8 mouse cellular contexts compared by ENCODE assay signal in genomic region chr17:34000150-34000537, GRCm38 (mm10). TPM values are rescaled to one million over a fixed set of nuclear protein-coding genes. Genes with fewer than 3 reads are reported as not detected.
DNase-seq lines count a peak whose midpoint lies in the region; ATAC-seq and TF ChIP-seq lines count a peak whose summit lies in the region.

Gene H2-K1, minus strand, starts transcription at chr17:34000347.

- H3K36me3 ChIP-seq in ES-E14 (ENCODE audit: control insufficient read depth, insufficient read depth, low read length, poor library complexity, severe bottlenecking): peaks cover 3% of the 10 kb centered on the region; the same call in 1 of the 2 replicates
- H3K36me3 ChIP-seq in forebrain, embryonic 15.5 days: no peaks in the 10 kb centered on the region
- H3K36me3 ChIP-seq in liver, embryonic 16.5 days (ENCODE audit: control insufficient read depth, insufficient read depth): no peaks in the 10 kb centered on the region
- H3K36me3 ChIP-seq in neural tube, embryonic 14.5 days (ENCODE audit: control insufficient read depth, insufficient read depth, low read length): no peaks in the 10 kb centered on the region

- no peak within 1 kb of the TSS for H3K27ac ChIP-seq in ES-E14 (ENCODE audit: insufficient read depth, low read depth, low read length, poor library complexity, severe bottlenecking)
- H3K27ac ChIP-seq in forebrain, embryonic 15.5 days (replicated peaks): no peak within 1 kb of the TSS
- H3K27ac ChIP-seq in liver, embryonic 16.5 days (ENCODE audit: low read length): 0 out of 2 replicates have a peak within 1 kb of the TSS, but pooled peaks have one; percentile 14
- H3K27ac ChIP-seq in neural tube, embryonic 14.5 days (ENCODE audit: low read depth, low read length): no peak within 1 kb of the TSS

- H3K4me2 ChIP-seq in forebrain, embryonic 15.5 days (replicated peaks): peak within 1 kb of the TSS; percentile 75
- peak within 1 kb of the TSS; percentile 96 for H3K4me2 ChIP-seq in liver, embryonic 16.5 days (ENCODE audit: low read depth, low read length)
- H3K4me2 ChIP-seq in neural tube, embryonic 14.5 days (ENCODE audit: low read depth, low read length): peak within 1 kb of the TSS; percentile 88

- in situ Hi-C loops in ES-E14 (cut with MboI; ENCODE audit: low sequenced_read_pairs in 2 of 2, unreplicated experiment in 2 of 2): no loop called here

- H3K27me3 ChIP-seq in forebrain, embryonic 15.5 days: peaks cover 24% of the 10 kb centered on the region
- peaks cover 11% of the 10 kb centered on the region for H3K27me3 ChIP-seq in liver, embryonic 16.5 days (ENCODE audit: control insufficient read depth, insufficient read depth, low read depth, low read length)
- H3K27me3 ChIP-seq in neural tube, embryonic 14.5 days (ENCODE audit: control insufficient read depth, insufficient read depth, low read length): peaks cover 9% of the 10 kb centered on the region; the same call in 1 of the 2 replicates

- intact Hi-C loops in heart, postnatal 14 days (cut with DNase I): loop anchor here (5.0 kb wide), 1 partner anchor 33 kb away; no protein-coding TSS in a partner anchor

- peak; percentile 60 for DNase-seq in ES-E14 (ENCODE audit: low read depth, low spot score)
- DNase-seq in cerebellum, adult 18-20 months: peak; percentile 67 to 79
- DNase-seq in heart, postnatal 14 days: peak; percentile 87 to 92
- DNase-seq in large intestine, adult 2 months (ENCODE audit: low read depth, low spot score): peak; percentile 85
- peak; percentile 85 for DNase-seq in testis, postnatal 14 days (ENCODE audit: low spot score)

- peak within 1 kb of the TSS; percentile 69 for H3K9ac ChIP-seq in ES-E14 (ENCODE audit: insufficient read depth, low read depth, low read length, poor library complexity, severe bottlenecking)
- peak within 1 kb of the TSS; percentile 47 for H3K9ac ChIP-seq in forebrain, embryonic 15.5 days (replicated peaks)
- H3K9ac ChIP-seq in liver, embryonic 16.5 days (ENCODE audit: low read depth, low read length): peak within 1 kb of the TSS; percentile 69
- H3K9ac ChIP-seq in neural tube, embryonic 14.5 days (replicated peaks; ENCODE audit: low read depth, low read length): peak within 1 kb of the TSS; percentile 28; the same call in 1 of the 2 replicates

- WGBS in forebrain, embryonic 15.5 days: under 1% methylated on average over 30 of the region's 30 CpGs
- WGBS in large intestine, adult 2 months: under 1% methylated on average over 30 of the region's 30 CpGs
- WGBS in liver, embryonic 16.5 days (ENCODE audit: insufficient replicate concordance): under 1% methylated on average over 30 of the region's 30 CpGs
- under 1% methylated on average over 18 of the region's 30 CpGs for WGBS in neural tube, embryonic 14.5 days

- no peaks in the 10 kb centered on the region for H3K4me1 ChIP-seq in ES-E14 (ENCODE audit: control insufficient read depth in 2 of 2, insufficient read depth in 2 of 2, low read length in 2 of 2, poor library complexity in 1 of 2)
- peaks cover 15% of the 10 kb centered on the region for H3K4me1 ChIP-seq in forebrain, embryonic 15.5 days
- peaks cover 4% of the 10 kb centered on the region for H3K4me1 ChIP-seq in liver, embryonic 16.5 days (ENCODE audit: control insufficient read depth, low read depth, low read length)
- H3K4me1 ChIP-seq in neural tube, embryonic 14.5 days (ENCODE audit: control insufficient read depth, insufficient read depth, low read length): 0 out of 2 replicates have a peak, but pooled peaks cover 2% of the 10 kb centered on the region

- peak within 1 kb of the TSS; percentile 59 to 69 for H3K4me3 ChIP-seq in ES-E14 (ENCODE audit: insufficient read depth in 1 of 2, low read depth in 1 of 2, low read length in 2 of 2, poor library complexity in 1 of 2, severe bottlenecking in 1 of 2)
- peak within 1 kb of the TSS; percentile 45 for H3K4me3 ChIP-seq in forebrain, embryonic 15.5 days
- peak within 1 kb of the TSS; percentile 71 for H3K4me3 ChIP-seq in liver, embryonic 16.5 days (ENCODE audit: low read depth, low read length)
- peak within 1 kb of the TSS; percentile 40 for H3K4me3 ChIP-seq in neural tube, embryonic 14.5 days (ENCODE audit: low read depth, low read length)

- peak; percentile 63; the same call in 1 of the 2 replicates for ATAC-seq in forebrain, embryonic 15.5 days (replicated peaks)
- peak; percentile 94 for ATAC-seq in liver, embryonic 16.5 days (ENCODE audit: low read depth)
- peak; percentile 79 for ATAC-seq in neural tube, embryonic 14.5 days (ENCODE audit: low read depth)

- no peaks in the 10 kb centered on the region for H3K9me3 ChIP-seq in ES-E14 (ENCODE audit: control insufficient read depth, insufficient read depth, low read depth, low read length)
- no peaks in the 10 kb centered on the region for H3K9me3 ChIP-seq in forebrain, embryonic 15.5 days
- no peaks in the 10 kb centered on the region for H3K9me3 ChIP-seq in liver, embryonic 16.5 days (replicated peaks; ENCODE audit: control insufficient read depth, low read length)
- H3K9me3 ChIP-seq in neural tube, embryonic 14.5 days (ENCODE audit: control insufficient read depth, low read length): no peaks in the 10 kb centered on the region

TF ChIP-seq in ES-E14, 5 proteins besides CTCF, POLR2A, EP300 and RAD21:
- TF ChIP-seq ZNF384 (IDR thresholded peaks at IDR 0.05; ENCODE audit: low read depth, low read length) (no peak), CHD2 (IDR thresholded peaks at IDR 0.05; ENCODE audit: low read depth, low read length) (peak; percentile 84), MAFK (IDR thresholded peaks at IDR 0.05; ENCODE audit: insufficient read depth, low read depth, low read length) (no peak), HCFC1 (IDR thresholded peaks at IDR 0.05; ENCODE audit: borderline replicate concordance, insufficient read depth, low read length) (no peak), ZC3H11A (IDR thresholded peaks at IDR 0.05; ENCODE audit: borderline replicate concordance, low read depth, low read length) (no peak)

RNA-seq across cellular contexts. Expression of gene H2-K1, which starts in this region (rescaled TPM):
- total RNA-seq in ES-E14 (2012; rRNA removed): 69.5 and 155 TPM in 2 replicates
- 8.1 and 13.0 TPM in 2 replicates for polyA plus RNA-seq in forebrain, embryonic 15.5 days (2015; fragmentation: Nextera tagmentation; extraction: Ambion mirVana)
- total RNA-seq in heart, postnatal 14 days (2021): 10 to 100 TPM; 56.5 to 61.2 TPM
- polyA plus RNA-seq in large intestine, adult 2 months (2012; rRNA removed): 5,020 and 5,402 TPM in 2 replicates
- 126 and 139 TPM in 2 replicates for polyA plus RNA-seq in liver, embryonic 16.5 days (2015; fragmentation: Nextera tagmentation; extraction: Ambion mirVana)
- 8.6 and 10.9 TPM in 2 replicates for polyA plus RNA-seq in neural tube, embryonic 14.5 days (2014; fragmentation: Nextera tagmentation; extraction: Ambion mirVana)

Comparison
In these comparisons a context has a peak if more than half of its experiments do, and no peak if none do; other contexts are left out.
1. RNA of gene H2-K1 (polyA plus RNA-seq): 5,020 to 5,402 TPM in large intestine, adult 2 months; 126 to 139 TPM in liver, embryonic 16.5 days, 8.6 to 10.9 TPM in neural tube, embryonic 14.5 days and 8.1 to 13.0 TPM in forebrain, embryonic 15.5 days; every median in the first group is over 10 times any median in the second.
2. Peak in every context shown above with its lines, with median percentiles within 50 percentile points of each other: DNase-seq, H3K4me3 ChIP-seq, H3K9ac ChIP-seq, ATAC-seq and H3K4me2 ChIP-seq.